ENCODE assay signal across 21 mouse cellular contexts in genomic region chr5:90499509-90499908, GRCm38 (mm10). TPM values are rescaled to one million over a fixed set of nuclear protein-coding genes. Genes with fewer than 3 reads are reported as not detected.
DNase-seq lines count a peak whose midpoint lies in the region; TF ChIP-seq lines count a peak whose summit lies in the region.
"Had no signal": no experiment of that assay in that cellular context is flagged by ENCODE, and none has a peak within 500 bp of the region (broad histone marks: within the 10 kb centered on the region; RNA-seq: fewer than 3 reads in every experiment).

No protein-coding gene starts in this region.

- DNase-seq in layer of hippocampus, adult 2 months (ENCODE audit: low spot score in 2 of 2) = peak; percentile 4 to 16
- DNase-seq in layer of hippocampus, adult 9-11 months = no peak
- peak; percentile 46 for DNase-seq in right cerebral cortex, adult 18-20 months
- no peak for DNase-seq in right cerebral cortex, postnatal 36 days (ENCODE audit: low spot score in 2 of 2)
- peak; percentile 6 to 34 for DNase-seq in left cerebral cortex, postnatal 14 days (ENCODE audit: low spot score in 2 of 2)
- DNase-seq in yolk sac, embryonic 10.5 days (ENCODE audit: low spot score) = peak; percentile 68
- DNase-seq in kidney, adult 9 months = no peak
- DNase-seq: adrenal gland, adult 2 months; adrenal gland, postnatal 25 days; cerebellum, adult 2 months; cerebellum, postnatal 25 days; gastrocnemius, postnatal 14 days; heart, adult 2 months; heart, postnatal 14 days had no signal

- no peak for TF ChIP-seq CTCF in layer of hippocampus, adult 2 months (conservative IDR thresholded peaks at IDR 0.05)

- intact Hi-C loops in left cerebral cortex, postnatal 14 days (cut with DNase I) = loop anchor here (5.0 kb wide), 2 partner anchors 92 to 297 kb away; no protein-coding TSS in a partner anchor

- no peak overlapping the region for H3K27ac ChIP-seq in layer of hippocampus, adult 2 months
- H3K27ac ChIP-seq: embryonic facial prominence, embryonic 12.5 days; forebrain, embryonic 15.5 days; heart, adult 2 months; heart, embryonic 15.5 days; hindbrain, embryonic 13.5 days had no signal

- H3K4me3 ChIP-seq in layer of hippocampus, adult 2 months = no peak overlapping the region
- H3K4me3 ChIP-seq: embryonic facial prominence, embryonic 12.5 days; forebrain, embryonic 15.5 days; heart, adult 2 months; heart, embryonic 15.5 days; hindbrain, embryonic 13.5 days had no signal

RNA-seq across cellular contexts. Expression of gene Afp, which starts 9.0 kb away (rescaled TPM):
- total RNA-seq in layer of hippocampus, adult 2 months (2021) = not detected
- total RNA-seq in left cerebral cortex, postnatal 14 days (2021) = not detected
- total RNA-seq: adrenal gland, adult 2 months; adrenal gland, postnatal 25 days; gastrocnemius, adult 18-20 months; gastrocnemius, postnatal 14 days; heart, adult 2 months; heart, postnatal 14 days had no signal

RNA-seq across cellular contexts. Expression of gene Afm, which starts 19.2 kb away (rescaled TPM):
- not detected for total RNA-seq in layer of hippocampus, adult 2 months (2021)
- total RNA-seq in left cerebral cortex, postnatal 14 days (2021) = not detected
- total RNA-seq: adrenal gland, postnatal 25 days; ES-E14; gastrocnemius, postnatal 14 days; heart, adult 2 months; heart, postnatal 14 days had no signal

RNA-seq across cellular contexts. Expression of gene Alb, which starts 38.8 kb away (rescaled TPM):
- not detected for total RNA-seq in layer of hippocampus, adult 2 months (2021)
- total RNA-seq in left cerebral cortex, postnatal 14 days (2021) = under 1 TPM in 1 of 2 experiments, not detected in 1; 0.29 TPM
- total RNA-seq: ES-E14; heart, adult 2 months; hematopoietic stem cell, adult 5-6 weeks had no signal

Comparison
In these comparisons a context has a peak if more than half of its experiments do, and no peak if none do; other contexts are left out.
1. DNase-seq: peak in layer of hippocampus, adult 2 months (2 of 2), right cerebral cortex, adult 18-20 months (single experiment), left cerebral cortex, postnatal 14 days (2 of 2) and yolk sac, embryonic 10.5 days (single experiment); none in layer of hippocampus, adult 9-11 months (single experiment), right cerebral cortex, postnatal 36 days (0 of 2) and kidney, adult 9 months (single experiment).